Mouse (Mus musculus) mature B cell (primary cell): ENCODE data around the gene Mmp24.

Experiments
- in situ Hi-C: fragments of 300-500 bp; cut with MboI; formaldehyde crosslinking; loops from 2 replicates; pipeline ENCODE4 v1.14.3; 2019

Mmp24 gene

GRCm38 (mm10) chr2:155850120-155850519 is 75.0 kb downstream of the Mmp24 start:
- in situ Hi-C loops: no loop called here

- in situ Hi-C loops: no loop called here
These were observed 77.4 kb downstream of the Mmp24 start for GRCm38 (mm10) chr2:155852536-155852935.

- in situ Hi-C loops: no loop called here
These were observed 85.0 kb downstream of the Mmp24 start for GRCm38 (mm10) chr2:155860102-155860501.

DNA sequence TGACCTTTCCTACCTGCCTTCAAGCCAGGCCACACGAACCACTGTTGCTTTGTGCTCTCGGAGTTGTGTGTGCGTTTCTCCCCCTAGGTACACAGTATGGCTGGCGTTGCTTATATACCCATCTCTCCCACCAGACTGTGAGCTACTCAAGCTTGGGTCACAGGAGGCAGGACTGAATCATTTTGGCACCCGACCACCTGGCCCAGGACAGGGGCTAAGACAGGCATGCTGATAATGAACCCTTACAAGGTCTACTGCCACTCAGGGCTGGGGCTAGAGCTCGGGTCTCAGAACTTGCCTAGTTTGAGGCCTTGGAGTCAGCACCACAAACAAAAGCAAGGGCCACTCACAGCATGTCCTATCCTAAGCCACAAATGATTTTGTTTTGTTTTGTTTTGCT is 86.4 kb downstream of the Mmp24 start:
- in situ Hi-C loops: no loop called here

DNA sequence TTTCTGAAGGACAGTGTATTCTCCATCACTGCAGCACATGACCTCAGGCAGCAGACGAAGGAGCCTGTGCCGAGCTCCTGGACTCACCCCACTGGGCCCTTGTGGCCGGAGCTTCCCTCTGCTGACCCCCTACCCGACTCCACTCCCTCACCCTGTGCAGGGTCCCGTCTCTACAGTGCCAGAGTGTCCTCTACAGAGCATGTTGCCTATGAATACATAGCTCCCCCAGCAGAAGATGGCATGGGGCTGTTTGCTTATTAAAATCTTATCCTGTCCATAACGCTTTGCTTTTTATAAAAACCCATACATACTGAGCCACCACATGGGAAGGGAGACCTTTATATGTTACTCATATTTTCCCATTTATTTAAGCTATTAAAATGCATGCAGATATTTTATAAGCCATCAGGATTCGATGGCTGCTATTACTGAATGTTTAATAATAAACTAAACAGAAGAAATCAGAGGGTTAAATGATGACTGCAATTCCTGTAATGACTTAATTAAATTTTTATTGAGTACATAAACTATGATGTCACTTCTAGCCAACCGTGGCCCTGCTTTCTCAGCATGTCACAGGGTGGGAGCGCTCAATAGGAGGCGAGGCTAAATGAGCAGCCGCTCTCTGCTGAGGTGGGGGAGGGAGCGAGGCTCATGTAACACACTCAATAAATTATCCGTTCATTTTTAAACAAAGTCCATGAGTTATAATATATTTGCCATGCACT is 87.6 kb downstream of the Mmp24 start:
- in situ Hi-C loops: no loop called here

- in situ Hi-C loops: no loop called here
These were observed 88.2 kb downstream of the Mmp24 start for GRCm38 (mm10) chr2:155863301-155863867.
